Mouse (Mus musculus): ENCODE results near the gene Armc9. TPM values are rescaled to one million over a fixed set of nuclear protein-coding genes. Genes with fewer than 3 reads are reported as not detected.

The Armc9 gene
- polyA plus RNA-seq, 1 experiment from 2014 or later: 30.5 TPM

DNA sequence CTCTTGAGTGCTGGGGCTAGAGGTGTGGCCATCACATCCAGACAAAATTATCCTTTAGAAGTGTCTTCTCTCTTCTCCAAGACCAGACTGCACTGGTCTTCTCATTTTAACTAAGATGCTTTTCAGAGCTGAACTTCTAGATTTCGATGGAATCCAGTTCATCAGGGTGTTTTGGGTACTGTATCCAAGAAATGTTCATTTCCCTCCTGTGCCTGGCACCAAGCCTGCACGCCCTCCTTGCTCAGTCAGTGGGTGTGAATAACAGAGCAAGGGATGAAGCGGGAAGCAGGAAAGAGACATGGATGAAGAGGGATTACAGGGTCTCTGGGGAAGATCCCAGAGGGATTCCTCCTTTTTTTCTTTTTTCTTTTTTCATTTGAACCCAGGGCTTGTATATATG lies 135.9 kb downstream of the Armc9 start:
- Histone ChIP-seq H3K9me3 (ENCODE audit: control insufficient read depth, low read length) (no peaks in the 10 kb centered on the region), H3K27ac (ENCODE audit: low read depth, low read length) (no peak overlapping the region), H3K4me3 (ENCODE audit: low read length) (no peak overlapping the region), H3K4me2 (replicated peaks; ENCODE audit: low read depth, low read length) (no peak overlapping the region), H3K9ac (ENCODE audit: low read depth, low read length) (no peak overlapping the region), H3K4me1 (ENCODE audit: control insufficient read depth, insufficient read depth, low read length) (no peaks in the 10 kb centered on the region), H3K27me3 (ENCODE audit: control insufficient read depth, insufficient read depth, low read length) (no peaks in the 10 kb centered on the region), H3K36me3 (ENCODE audit: control insufficient read depth, insufficient read depth, low read length) (no peaks in the 10 kb centered on the region)
- WGBS: 66% methylated on average over 3 of the region's 3 CpGs
- ATAC-seq (ENCODE audit: low FRiP score, low TSS enrichment): no peak

DNA sequence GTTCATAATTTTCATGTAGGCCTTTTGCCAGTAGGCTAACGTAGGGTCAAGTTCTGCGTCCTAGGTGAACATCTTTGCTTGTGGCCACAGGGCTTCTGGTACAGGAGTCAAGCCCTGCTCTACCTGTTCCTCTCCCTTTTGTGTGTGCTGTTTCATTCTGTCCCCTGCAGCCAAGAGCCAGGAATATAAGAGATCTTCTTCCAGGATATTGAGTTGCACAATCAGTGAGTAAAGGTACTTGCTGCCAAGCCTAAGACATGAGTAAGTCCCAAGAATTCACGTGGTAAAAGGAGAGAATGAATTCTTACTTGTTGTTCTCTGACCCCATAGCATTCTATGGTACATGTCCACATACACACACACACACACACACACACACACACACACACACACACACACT lies 138.5 kb downstream of the Armc9 start:
- Histone ChIP-seq H3K9me3 (ENCODE audit: control insufficient read depth, low read length) (no peaks in the 10 kb centered on the region), H3K4me1 (ENCODE audit: control insufficient read depth, insufficient read depth, low read length) (no peaks in the 10 kb centered on the region), H3K36me3 (ENCODE audit: control insufficient read depth, insufficient read depth, low read length) (no peaks in the 10 kb centered on the region), H3K4me2 (replicated peaks; ENCODE audit: low read depth, low read length) (no peak overlapping the region), H3K27ac (ENCODE audit: low read depth, low read length) (no peak overlapping the region), H3K4me3 (ENCODE audit: low read length) (no peak overlapping the region), H3K27me3 (ENCODE audit: control insufficient read depth, insufficient read depth, low read length) (no peaks in the 10 kb centered on the region), H3K9ac (ENCODE audit: low read depth, low read length) (no peak overlapping the region)
- no peak for ATAC-seq (ENCODE audit: low FRiP score, low TSS enrichment)
- WGBS: 88% methylated on average over 3 of the region's 3 CpGs

DNA sequence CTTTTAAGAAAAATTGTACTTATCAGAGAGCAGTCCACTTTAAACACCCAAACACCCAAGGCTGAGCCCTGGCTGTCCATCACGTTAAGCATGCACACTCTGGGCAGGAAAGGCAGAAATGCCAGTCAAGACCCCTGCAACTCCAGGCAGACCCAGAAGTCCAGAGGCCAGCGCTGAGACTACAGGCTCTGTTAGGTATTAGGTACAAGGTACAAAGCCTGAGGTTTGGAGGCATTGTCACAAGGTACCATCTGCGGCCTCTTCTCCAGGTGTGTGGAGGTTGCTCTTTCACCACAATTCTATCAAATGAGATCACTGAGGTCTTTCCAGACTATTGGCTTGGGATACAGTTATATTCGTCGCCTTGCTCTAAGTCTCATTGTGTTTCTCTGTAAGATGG lies 139.3 kb downstream of the Armc9 start:
- H3K4me3 ChIP-seq (ENCODE audit: low read length): no peak overlapping the region
- 86% methylated on average over 5 of the region's 5 CpGs for WGBS
- H3K4me2 ChIP-seq (replicated peaks; ENCODE audit: low read depth, low read length): no peak overlapping the region
- H3K27me3 ChIP-seq (ENCODE audit: control insufficient read depth, insufficient read depth, low read length): no peaks in the 10 kb centered on the region
- H3K36me3 ChIP-seq (ENCODE audit: control insufficient read depth, insufficient read depth, low read length): no peaks in the 10 kb centered on the region
- H3K9ac ChIP-seq (ENCODE audit: low read depth, low read length): no peak overlapping the region
- H3K9me3 ChIP-seq (ENCODE audit: control insufficient read depth, low read length): no peaks in the 10 kb centered on the region
- H3K27ac ChIP-seq (ENCODE audit: low read depth, low read length): no peak overlapping the region
- H3K4me1 ChIP-seq (ENCODE audit: control insufficient read depth, insufficient read depth, low read length): no peaks in the 10 kb centered on the region
- no peak for ATAC-seq (ENCODE audit: low FRiP score, low TSS enrichment)

DNA sequence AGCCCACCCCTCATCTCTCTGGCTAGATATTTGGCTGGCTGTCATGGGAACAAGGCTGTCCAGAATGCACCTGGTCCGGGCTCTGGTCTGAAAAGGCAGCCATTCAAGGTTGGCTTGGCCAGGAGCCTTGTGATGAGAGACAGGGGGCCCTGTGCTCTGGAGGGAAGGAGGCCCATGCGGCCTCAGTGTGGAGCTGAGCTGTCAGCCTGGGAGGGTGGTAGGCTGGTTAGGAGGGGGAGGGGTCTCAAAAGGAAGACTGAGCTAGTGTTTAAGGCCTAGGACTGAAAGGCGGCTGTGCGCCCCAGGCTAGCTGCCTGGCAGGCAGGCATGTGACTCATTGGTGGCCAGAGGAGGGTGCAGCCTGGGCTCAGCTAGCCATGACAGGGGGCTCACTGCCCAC lies 139.9 kb downstream of the Armc9 start:
- Histone ChIP-seq H3K27ac (ENCODE audit: low read depth, low read length) (no peak overlapping the region), H3K4me2 (replicated peaks; ENCODE audit: low read depth, low read length) (no peak overlapping the region), H3K36me3 (ENCODE audit: control insufficient read depth, insufficient read depth, low read length) (no peaks in the 10 kb centered on the region), H3K9me3 (ENCODE audit: control insufficient read depth, low read length) (no peaks in the 10 kb centered on the region), H3K9ac (ENCODE audit: low read depth, low read length) (no peak overlapping the region), H3K4me3 (ENCODE audit: low read length) (no peak overlapping the region), H3K27me3 (ENCODE audit: control insufficient read depth, insufficient read depth, low read length) (no peaks in the 10 kb centered on the region), H3K4me1 (ENCODE audit: control insufficient read depth, insufficient read depth, low read length) (no peaks in the 10 kb centered on the region)
- ATAC-seq (ENCODE audit: low FRiP score, low TSS enrichment): peak; percentile 43; the same call in 1 of the 2 replicates
- WGBS: 26% methylated on average over 4 of the region's 4 CpGs

DNA sequence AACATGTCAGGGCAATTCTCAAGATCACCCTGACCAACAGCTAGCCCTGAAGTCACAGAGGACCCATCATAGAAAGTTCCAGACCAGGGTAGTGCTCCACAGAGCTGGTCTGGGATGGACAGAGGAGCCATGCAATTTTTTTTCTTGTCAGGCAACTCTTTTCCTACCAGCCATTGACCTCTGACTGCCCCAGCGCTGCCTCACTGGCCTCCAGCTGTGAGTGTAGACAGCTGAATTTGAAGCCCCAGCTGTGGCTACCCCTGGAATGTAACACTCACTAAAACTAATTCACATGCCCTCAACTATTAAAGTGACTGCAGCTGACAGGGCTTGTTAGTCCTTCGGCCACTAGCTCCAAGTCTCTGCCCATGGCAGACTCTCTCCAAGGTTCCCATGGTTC lies 145.5 kb downstream of the Armc9 start:
- no peak overlapping the region for H3K4me3 ChIP-seq (ENCODE audit: low read length)
- no peak for ATAC-seq (ENCODE audit: low FRiP score, low TSS enrichment)

DNA sequence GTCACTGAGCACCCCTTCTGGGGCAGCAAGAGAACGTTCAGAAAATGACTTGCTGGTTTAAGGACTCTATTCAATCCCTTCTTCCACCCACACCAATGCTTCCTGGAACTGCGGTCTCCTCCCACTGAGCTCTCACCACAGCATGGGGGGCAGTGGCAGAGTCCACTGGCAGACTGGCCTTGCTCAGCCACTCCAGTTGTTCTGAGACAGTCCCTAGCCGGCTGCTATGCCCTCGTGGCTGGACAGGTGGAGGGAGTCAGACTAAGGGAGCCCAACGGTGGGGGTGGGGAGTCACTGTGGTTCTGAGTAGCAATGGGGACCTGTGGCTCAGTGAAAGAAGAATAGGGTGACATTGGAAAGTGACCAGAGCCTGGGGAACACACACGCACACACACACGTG lies 146.2 kb downstream of the Armc9 start:
- WGBS: 59% methylated on average over 7 of the region's 7 CpGs
- Histone ChIP-seq H3K4me2 (replicated peaks; ENCODE audit: low read depth, low read length) (no peak overlapping the region), H3K9ac (ENCODE audit: low read depth, low read length) (no peak overlapping the region), H3K27me3 (ENCODE audit: control insufficient read depth, insufficient read depth, low read length) (peaks cover 12% of the 10 kb centered on the region; the same call in 1 of the 2 replicates), H3K27ac (ENCODE audit: low read depth, low read length) (no peak overlapping the region), H3K36me3 (ENCODE audit: control insufficient read depth, insufficient read depth, low read length) (no peaks in the 10 kb centered on the region), H3K4me1 (ENCODE audit: control insufficient read depth, insufficient read depth, low read length) (no peaks in the 10 kb centered on the region), H3K9me3 (ENCODE audit: control insufficient read depth, low read length) (no peaks in the 10 kb centered on the region), H3K4me3 (ENCODE audit: low read length) (no peak overlapping the region)
- no peak for ATAC-seq (ENCODE audit: low FRiP score, low TSS enrichment)

More for the DNA sequence above, 145.5 kb downstream of the Armc9 start:
- no peak overlapping the region for H3K4me2 ChIP-seq (replicated peaks; ENCODE audit: low read depth, low read length)
- no peak overlapping the region for H3K9ac ChIP-seq (ENCODE audit: low read depth, low read length)
- 33% methylated on average over 2 of the region's 2 CpGs for WGBS
- peaks cover 12% of the 10 kb centered on the region; the same call in 1 of the 2 replicates for H3K27me3 ChIP-seq (ENCODE audit: control insufficient read depth, insufficient read depth, low read length)
- no peaks in the 10 kb centered on the region for H3K36me3 ChIP-seq (ENCODE audit: control insufficient read depth, insufficient read depth, low read length)
- no peak overlapping the region for H3K27ac ChIP-seq (ENCODE audit: low read depth, low read length)
- no peaks in the 10 kb centered on the region for H3K9me3 ChIP-seq (ENCODE audit: control insufficient read depth, low read length)
- no peaks in the 10 kb centered on the region for H3K4me1 ChIP-seq (ENCODE audit: control insufficient read depth, insufficient read depth, low read length)

DNA sequence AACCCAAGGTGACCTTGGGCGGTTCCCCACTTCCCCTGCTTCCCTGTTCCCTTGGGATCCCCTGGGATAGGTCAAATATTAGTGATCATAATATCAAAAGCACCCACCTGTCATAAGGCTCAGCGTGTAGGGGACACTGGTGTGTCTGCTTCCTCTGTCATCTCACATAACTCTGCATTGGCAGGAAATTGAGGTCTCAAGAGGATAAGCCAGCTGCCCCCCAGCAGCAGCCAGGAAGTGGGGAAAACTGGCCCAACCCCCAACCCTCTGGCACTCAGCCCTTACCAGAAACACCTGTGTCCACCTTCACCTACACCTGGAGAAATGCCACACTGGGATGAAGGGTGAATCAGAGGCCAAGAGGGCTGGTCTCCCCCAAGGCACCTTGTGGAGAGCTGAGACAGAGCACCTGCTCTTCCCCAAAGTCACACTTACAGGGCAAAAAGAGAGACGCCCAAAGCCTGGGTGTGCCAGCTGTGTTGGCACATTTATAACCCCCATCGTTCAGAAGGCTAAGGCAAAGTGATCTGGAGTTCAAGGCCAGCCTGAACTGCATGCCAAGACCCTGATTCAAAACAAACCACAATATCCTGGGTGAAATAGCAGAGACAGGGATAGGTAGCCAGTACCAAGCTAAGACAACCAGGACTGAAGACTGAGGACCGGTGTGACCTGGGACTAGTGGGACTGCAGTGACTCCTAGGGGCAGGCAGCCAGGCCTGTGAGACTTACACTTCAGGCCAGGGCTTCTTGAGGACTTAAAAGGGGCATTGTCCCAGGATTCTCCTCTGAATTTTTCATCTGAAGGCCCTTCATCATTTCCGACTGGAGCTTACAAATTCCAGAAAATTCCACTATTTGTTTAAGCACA lies 146.9 kb downstream of the Armc9 start:
- no peak for ATAC-seq (ENCODE audit: low FRiP score, low TSS enrichment)

DNA sequence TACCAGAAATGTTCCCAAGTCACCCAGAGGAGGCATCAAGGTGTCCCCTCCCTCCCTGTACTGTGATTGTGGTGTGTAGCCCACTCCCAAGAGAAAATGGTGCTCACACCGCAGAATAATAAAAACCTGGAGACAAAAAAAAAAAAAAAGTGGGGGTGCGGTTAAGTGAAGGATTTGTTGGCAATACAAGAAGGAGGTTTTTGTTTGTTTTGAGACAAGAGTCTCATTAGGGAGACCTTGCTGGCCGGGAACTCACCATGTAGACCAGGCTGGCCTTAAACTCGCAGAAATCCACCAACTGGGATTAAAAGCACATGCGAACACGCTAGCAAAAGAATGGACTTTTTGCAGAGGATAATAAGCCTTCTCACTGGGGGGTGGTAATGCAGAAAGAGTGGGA lies 148.0 kb downstream of the Armc9 start, which contains the start of gene B3gnt7:
B3gnt7 (plus strand) TSS at position 301 of the 400 bp plus-strand sequence.
- Histone ChIP-seq H3K4me2 (replicated peaks; ENCODE audit: low read depth, low read length) (peak within 1 kb of the TSS; percentile 98), H3K27me3 (ENCODE audit: control insufficient read depth, insufficient read depth, low read length) (peaks cover 12% of the 10 kb centered on the region; the same call in 1 of the 2 replicates), H3K9me3 (ENCODE audit: control insufficient read depth, low read length) (no peaks in the 10 kb centered on the region), H3K36me3 (ENCODE audit: control insufficient read depth, insufficient read depth, low read length) (no peaks in the 10 kb centered on the region), H3K4me1 (ENCODE audit: control insufficient read depth, insufficient read depth, low read length) (no peaks in the 10 kb centered on the region), H3K27ac (ENCODE audit: low read depth, low read length) (no peak within 1 kb of the TSS), H3K4me3 (ENCODE audit: low read length) (peak within 1 kb of the TSS; percentile 69), H3K9ac (ENCODE audit: low read depth, low read length) (peak within 1 kb of the TSS; percentile 63)
- WGBS: 30% methylated on average over 6 of the region's 6 CpGs
- no peak for ATAC-seq (ENCODE audit: low FRiP score, low TSS enrichment)

More for the DNA sequence above, 146.9 kb downstream of the Armc9 start:
- Histone ChIP-seq H3K27ac (ENCODE audit: low read depth, low read length) (no peak overlapping the region), H3K9me3 (ENCODE audit: control insufficient read depth, low read length) (no peaks in the 10 kb centered on the region), H3K27me3 (ENCODE audit: control insufficient read depth, insufficient read depth, low read length) (peaks cover 12% of the 10 kb centered on the region; the same call in 1 of the 2 replicates), H3K4me3 (ENCODE audit: low read length) (no peak overlapping the region), H3K9ac (ENCODE audit: low read depth, low read length) (no peak overlapping the region), H3K36me3 (ENCODE audit: control insufficient read depth, insufficient read depth, low read length) (no peaks in the 10 kb centered on the region), H3K4me2 (replicated peaks; ENCODE audit: low read depth, low read length) (no peak overlapping the region), H3K4me1 (ENCODE audit: control insufficient read depth, insufficient read depth, low read length) (no peaks in the 10 kb centered on the region)
- 56% methylated on average over 6 of the region's 6 CpGs for WGBS

All from kidney, embryonic 14.5 days (tissue).